Mouse (Mus musculus): ENCODE results near the gene Rab4a. TPM values are rescaled to one million over a fixed set of nuclear protein-coding genes. Genes with fewer than 3 reads are reported as not detected.

Rab4a gene
- polyA plus RNA-seq, 1 experiment from 2014 or later: 55.9 TPM

GRCm38 (mm10) chr8:123854733-123855475 is 49.1 kb downstream of the Rab4a start:
- ATAC-seq (ENCODE audit: insufficient number of reproducible peaks, insufficient read depth, low FRiP score, low TSS enrichment): no peak
- no peak overlapping the region for H3K27ac ChIP-seq
- WGBS: 85% methylated on average over 9 of the region's 9 CpGs
- no peaks in the 10 kb centered on the region for H3K36me3 ChIP-seq
- H3K9me3 ChIP-seq: no peaks in the 10 kb centered on the region; the same call in 1 of the 2 replicates
- H3K27me3 ChIP-seq: no peaks in the 10 kb centered on the region
- peaks cover 9% of the 10 kb centered on the region; the same call in 1 of the 2 replicates for H3K4me1 ChIP-seq
- H3K9ac ChIP-seq: no peak overlapping the region
- no peak overlapping the region for H3K4me2 ChIP-seq (replicated peaks)
- H3K4me3 ChIP-seq: no peak overlapping the region

- ATAC-seq (ENCODE audit: insufficient number of reproducible peaks, insufficient read depth, low FRiP score, low TSS enrichment): no peak
- H3K4me3 ChIP-seq: no peak overlapping the region
Observed at GRCm38 (mm10) chr8:123857361-123857760, 51.6 kb downstream of the Rab4a start.

DNA sequence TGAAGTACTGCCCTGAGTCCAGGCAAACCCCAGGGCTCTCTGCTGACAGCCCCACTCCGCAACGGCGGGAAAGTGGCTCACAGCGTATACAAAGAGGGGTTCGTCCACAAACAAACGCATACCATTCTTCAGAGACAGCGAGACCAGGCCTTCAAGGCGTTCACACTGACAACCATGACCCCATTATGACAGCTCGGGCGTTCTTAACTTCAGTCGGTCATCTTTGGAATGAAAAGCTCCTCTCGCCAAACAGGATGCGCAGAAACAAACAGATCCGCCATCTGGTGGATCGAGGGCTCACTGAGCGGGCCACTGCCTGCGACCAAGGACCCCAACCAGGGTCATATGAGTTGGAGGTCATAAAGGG is 52.8 kb downstream of the Rab4a start:
- Histone ChIP-seq H3K4me3 (peak overlapping the region; percentile 95), H3K4me1 (peaks cover 9% of the 10 kb centered on the region; the same call in 1 of the 2 replicates), H3K9me3 (no peaks in the 10 kb centered on the region; the same call in 1 of the 2 replicates), H3K9ac (peak overlapping the region; percentile 82), H3K27ac (no peak overlapping the region), H3K27me3 (peaks cover 9% of the 10 kb centered on the region), H3K36me3 (no peaks in the 10 kb centered on the region), H3K4me2 (replicated peaks) (peak overlapping the region; percentile 93)
- no peak for ATAC-seq (ENCODE audit: insufficient number of reproducible peaks, insufficient read depth, low FRiP score, low TSS enrichment)
- under 1% methylated on average over 17 of the region's 17 CpGs for WGBS

More at GRCm38 (mm10) chr8:123857361-123857760, 51.6 kb downstream of the Rab4a start:
- 79% methylated on average over 3 of the region's 3 CpGs for WGBS
- Histone ChIP-seq H3K27me3 (peaks cover 5% of the 10 kb centered on the region), H3K4me1 (peaks cover 9% of the 10 kb centered on the region; the same call in 1 of the 2 replicates), H3K36me3 (no peaks in the 10 kb centered on the region), H3K9me3 (no peaks in the 10 kb centered on the region; the same call in 1 of the 2 replicates), H3K4me2 (replicated peaks) (peak overlapping the region; percentile 93; the same call in 1 of the 2 replicates), H3K9ac (no peak overlapping the region), H3K27ac (no peak overlapping the region)

GRCm38 (mm10) chr8:123858941-123859647 is 53.3 kb downstream of the Rab4a start:
- Histone ChIP-seq H3K4me2 (replicated peaks) (peak overlapping the region; percentile 93), H3K36me3 (no peaks in the 10 kb centered on the region), H3K4me3 (peak overlapping the region; percentile 95), H3K4me1 (peaks cover 9% of the 10 kb centered on the region; the same call in 1 of the 2 replicates), H3K9ac (peak overlapping the region; percentile 82), H3K9me3 (no peaks in the 10 kb centered on the region; the same call in 1 of the 2 replicates), H3K27me3 (peaks cover 9% of the 10 kb centered on the region), H3K27ac (peak overlapping the region; percentile 77)
- under 1% methylated on average over 78 of the region's 79 CpGs for whole genome bisulfite sequencing
- ATAC-seq (ENCODE audit: insufficient number of reproducible peaks, insufficient read depth, low FRiP score, low TSS enrichment): peak; percentile 88

DNA sequence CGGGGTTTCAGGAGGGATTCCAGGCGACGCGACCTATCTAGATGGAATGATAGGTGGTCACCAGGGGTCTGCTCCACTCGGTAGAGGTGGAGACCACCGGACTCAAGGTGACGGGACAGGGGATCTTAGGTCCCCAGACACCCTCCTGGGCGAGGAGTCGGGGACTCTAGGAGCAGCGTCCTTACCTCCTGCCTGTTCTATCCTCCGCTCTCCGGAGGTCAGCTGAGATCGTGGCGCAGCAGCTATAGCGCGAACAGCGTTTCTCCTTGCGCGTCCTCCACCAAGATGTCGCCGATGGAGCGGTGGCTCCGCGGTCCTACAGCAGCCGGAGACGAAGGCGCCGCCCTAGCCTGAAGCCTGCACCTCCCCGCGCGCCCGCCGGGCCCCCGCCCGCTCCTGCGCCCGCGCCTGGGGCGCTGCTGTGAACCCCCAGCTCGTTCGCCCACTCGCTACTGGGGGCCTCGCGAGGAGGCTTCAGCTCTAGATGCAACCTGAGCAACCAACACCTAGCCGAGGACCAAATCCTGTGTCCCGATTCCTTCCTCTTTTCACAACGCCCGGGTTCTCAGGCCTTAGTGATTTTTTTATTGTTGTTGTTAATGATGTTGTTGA is 54.0 kb downstream of the Rab4a start, which contains the start of gene Ccsap:
Ccsap (minus strand) TSS at position 562 of the 612 bp plus-strand sequence.
- Histone ChIP-seq H3K27ac (peak within 1 kb of the TSS; percentile 77), H3K9me3 (no peaks in the 10 kb centered on the region; the same call in 1 of the 2 replicates), H3K4me3 (peak within 1 kb of the TSS; percentile 95), H3K4me1 (peaks cover 9% of the 10 kb centered on the region; the same call in 1 of the 2 replicates), H3K36me3 (no peaks in the 10 kb centered on the region), H3K27me3 (peaks cover 12% of the 10 kb centered on the region), H3K4me2 (replicated peaks) (peak within 1 kb of the TSS; percentile 93), H3K9ac (peak within 1 kb of the TSS; percentile 82)
- WGBS: 1% methylated on average over 48 of the region's 48 CpGs
- ATAC-seq (ENCODE audit: insufficient number of reproducible peaks, insufficient read depth, low FRiP score, low TSS enrichment): no peak; the same call in 1 of the 2 replicates

DNA sequence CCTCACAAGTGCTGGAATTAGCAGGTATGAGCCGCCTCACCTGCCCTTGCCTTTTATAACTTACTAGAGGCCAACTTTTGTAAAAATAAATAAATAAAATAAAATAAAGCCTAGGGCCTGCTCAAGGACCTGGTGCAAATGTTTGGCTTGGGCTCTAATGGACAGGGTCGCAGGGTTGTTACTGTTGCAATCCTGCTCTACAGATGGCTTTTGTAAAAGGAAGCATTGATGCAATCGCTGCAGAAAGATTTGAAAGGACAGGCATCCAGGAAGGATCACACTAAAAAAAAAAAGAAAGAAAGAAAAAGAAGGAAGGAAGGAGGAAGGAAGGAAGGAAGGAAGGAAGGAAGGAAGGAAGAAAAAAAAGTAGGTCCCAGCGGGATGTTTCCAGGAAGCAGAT is 54.6 kb downstream of the Rab4a start:
- ATAC-seq (ENCODE audit: insufficient number of reproducible peaks, insufficient read depth, low FRiP score, low TSS enrichment): no peak
- no peaks in the 10 kb centered on the region for H3K36me3 ChIP-seq
- no peaks in the 10 kb centered on the region for H3K9me3 ChIP-seq
- H3K27me3 ChIP-seq: peaks cover 12% of the 10 kb centered on the region
- peaks cover 9% of the 10 kb centered on the region; the same call in 1 of the 2 replicates for H3K4me1 ChIP-seq
- H3K9ac ChIP-seq: no peak overlapping the region
- H3K4me2 ChIP-seq (replicated peaks): peak overlapping the region; percentile 93
- no peak overlapping the region for H3K27ac ChIP-seq
- 70% methylated on average over 4 of the region's 4 CpGs for WGBS
- peak overlapping the region; percentile 95; the same call in 1 of the 2 replicates for H3K4me3 ChIP-seq

DNA sequence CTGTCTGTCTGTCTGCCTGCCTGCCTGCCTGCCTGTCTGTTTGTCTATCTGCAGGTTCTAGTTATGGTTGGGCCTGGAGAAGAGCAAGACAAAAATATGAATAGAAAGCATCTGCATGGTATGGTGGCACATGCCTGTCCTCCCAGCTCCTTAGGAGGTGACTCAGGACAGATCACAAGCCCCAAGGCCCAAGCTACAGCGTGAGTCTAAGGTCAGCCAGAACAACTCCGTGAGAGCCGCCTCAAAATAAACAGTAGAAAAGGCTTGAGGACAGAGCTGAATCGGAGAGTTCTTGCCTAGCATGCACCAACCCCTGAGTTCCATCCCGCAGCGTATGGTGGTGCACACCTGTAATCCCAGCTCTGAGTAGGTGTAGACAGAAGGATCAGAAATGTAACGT is 60.0 kb downstream of the Rab4a start:
- no peak overlapping the region for H3K4me3 ChIP-seq
- no peak overlapping the region for H3K27ac ChIP-seq
- H3K4me1 ChIP-seq: no peaks in the 10 kb centered on the region
- no peak overlapping the region for H3K9ac ChIP-seq
- H3K36me3 ChIP-seq: no peaks in the 10 kb centered on the region
- no peak overlapping the region for H3K4me2 ChIP-seq (replicated peaks)
- ATAC-seq (ENCODE audit: insufficient number of reproducible peaks, insufficient read depth, low FRiP score, low TSS enrichment): no peak
- H3K9me3 ChIP-seq: no peaks in the 10 kb centered on the region
- peaks cover 12% of the 10 kb centered on the region for H3K27me3 ChIP-seq
- 80% methylated on average over 7 of the region's 7 CpGs for WGBS

DNA sequence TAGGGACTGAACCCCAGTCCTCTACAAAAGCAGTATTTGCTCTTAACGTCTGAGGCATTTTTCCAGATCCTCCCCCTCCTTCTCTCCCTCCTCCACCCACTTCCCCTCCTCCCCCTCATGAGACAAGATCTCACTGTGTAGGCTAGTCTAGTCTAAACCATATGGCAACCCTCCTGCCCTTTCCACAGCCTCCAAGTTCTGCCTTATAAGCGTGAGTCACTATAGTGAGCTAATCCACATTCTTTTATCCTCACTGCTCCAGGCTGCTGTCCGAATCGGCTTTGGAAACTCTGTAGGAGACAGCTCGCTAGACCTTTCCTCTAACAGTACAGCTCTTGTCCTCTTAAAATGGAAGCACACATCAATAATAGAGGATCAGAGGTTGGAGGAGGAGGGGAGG is 61.2 kb downstream of the Rab4a start:
- Histone ChIP-seq H3K9me3 (no peaks in the 10 kb centered on the region), H3K27me3 (peaks cover 7% of the 10 kb centered on the region), H3K36me3 (no peaks in the 10 kb centered on the region), H3K4me2 (replicated peaks) (no peak overlapping the region), H3K27ac (no peak overlapping the region), H3K4me3 (no peak overlapping the region), H3K4me1 (no peaks in the 10 kb centered on the region), H3K9ac (no peak overlapping the region)
- 14% methylated on average over 5 of the region's 5 CpGs for WGBS
- ATAC-seq (ENCODE audit: insufficient number of reproducible peaks, insufficient read depth, low FRiP score, low TSS enrichment): no peak

DNA sequence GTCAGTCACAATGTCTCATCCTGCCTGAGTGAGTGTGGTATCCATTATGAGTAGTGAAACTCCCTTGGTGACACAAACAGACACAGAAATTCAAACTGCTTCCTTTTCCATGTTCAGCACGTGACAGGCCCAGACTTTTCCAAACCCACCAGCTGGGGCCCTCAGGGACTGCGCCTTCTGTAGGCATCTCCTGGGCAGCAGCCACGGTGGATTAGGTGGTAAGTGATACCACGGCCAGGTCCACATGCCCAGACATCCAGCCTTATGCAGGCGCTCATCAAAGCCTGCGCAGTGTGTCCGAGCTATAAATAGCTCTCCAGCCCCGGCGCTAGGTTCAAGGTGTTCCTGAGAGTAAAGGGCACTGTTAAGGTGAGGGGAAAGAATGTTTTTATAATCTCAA is 66.3 kb downstream of the Rab4a start:
- H3K27ac ChIP-seq: no peak overlapping the region
- H3K4me1 ChIP-seq: no peaks in the 10 kb centered on the region
- 58% methylated on average over 9 of the region's 9 CpGs for WGBS
- no peak overlapping the region for H3K9ac ChIP-seq
- no peaks in the 10 kb centered on the region for H3K36me3 ChIP-seq
- no peak overlapping the region for H3K4me3 ChIP-seq
- H3K9me3 ChIP-seq: no peaks in the 10 kb centered on the region
- H3K4me2 ChIP-seq (replicated peaks): no peak overlapping the region
- no peaks in the 10 kb centered on the region for H3K27me3 ChIP-seq
- no peak for ATAC-seq (ENCODE audit: insufficient number of reproducible peaks, insufficient read depth, low FRiP score, low TSS enrichment)

DNA sequence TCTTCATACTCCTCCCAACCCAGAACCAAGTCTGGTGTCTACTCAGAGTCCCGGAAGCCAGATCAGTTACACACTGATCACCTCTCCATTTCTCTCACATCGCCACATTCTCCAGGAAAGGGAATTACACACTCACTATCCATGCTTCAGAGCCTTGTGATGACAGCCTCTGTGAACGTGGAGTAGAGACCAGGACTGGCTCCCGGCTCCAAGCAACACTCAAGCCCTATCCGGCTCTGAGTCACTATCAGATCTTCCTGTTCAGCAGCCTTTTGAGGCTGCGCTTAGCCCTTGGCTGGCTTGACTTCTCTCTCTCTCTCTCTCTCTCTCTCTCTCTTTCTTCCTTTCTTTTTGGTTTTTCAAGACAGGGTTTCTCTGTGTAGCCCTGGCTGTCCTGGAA is 67.6 kb downstream of the Rab4a start:
- Histone ChIP-seq H3K4me2 (replicated peaks) (no peak overlapping the region), H3K4me3 (no peak overlapping the region), H3K4me1 (no peaks in the 10 kb centered on the region), H3K27ac (no peak overlapping the region), H3K9me3 (no peaks in the 10 kb centered on the region), H3K36me3 (no peaks in the 10 kb centered on the region), H3K9ac (no peak overlapping the region), H3K27me3 (no peaks in the 10 kb centered on the region)
- ATAC-seq (ENCODE audit: insufficient number of reproducible peaks, insufficient read depth, low FRiP score, low TSS enrichment): no peak
- 72% methylated on average over 6 of the region's 6 CpGs for WGBS

GRCm38 (mm10) chr8:123874324-123874723 is 68.5 kb downstream of the Rab4a start:
- no peak for ATAC-seq (ENCODE audit: insufficient number of reproducible peaks, insufficient read depth, low FRiP score, low TSS enrichment)
- no peak overlapping the region for H3K4me2 ChIP-seq (replicated peaks)
- 82% methylated on average over 11 of the region's 11 CpGs for WGBS

More at GRCm38 (mm10) chr8:123874324-123874723, 68.5 kb downstream of the Rab4a start:
- no peak overlapping the region for H3K27ac ChIP-seq
- no peak overlapping the region for H3K4me3 ChIP-seq
- no peak overlapping the region for H3K9ac ChIP-seq
- no peaks in the 10 kb centered on the region for H3K27me3 ChIP-seq
- no peaks in the 10 kb centered on the region for H3K4me1 ChIP-seq
- H3K36me3 ChIP-seq: no peaks in the 10 kb centered on the region
- no peaks in the 10 kb centered on the region for H3K9me3 ChIP-seq

Measured in embryonic facial prominence, embryonic 12.5 days (tissue).